Mouse (Mus musculus) liver, adult 2 months (tissue): ENCODE data around the gene Kcmf1.

Source experiments
- CTCF ChIP-seq: fragments of 200-500 bp; IDR thresholded peaks from 2 replicates; pipeline ENCODE4 v1.5.1; 2011; ENCODE audit warnings: low read depth, low read length, control low read depth
- POLR2A ChIP-seq: fragments of 200-500 bp; IDR thresholded peaks from 2 replicates; pipeline ENCODE4 v1.6.1; 2011; ENCODE audit warnings: low read length, control low read depth; ENCODE audit not compliant: insufficient read depth; ENCODE audit errors: extremely low read depth

DNA sequence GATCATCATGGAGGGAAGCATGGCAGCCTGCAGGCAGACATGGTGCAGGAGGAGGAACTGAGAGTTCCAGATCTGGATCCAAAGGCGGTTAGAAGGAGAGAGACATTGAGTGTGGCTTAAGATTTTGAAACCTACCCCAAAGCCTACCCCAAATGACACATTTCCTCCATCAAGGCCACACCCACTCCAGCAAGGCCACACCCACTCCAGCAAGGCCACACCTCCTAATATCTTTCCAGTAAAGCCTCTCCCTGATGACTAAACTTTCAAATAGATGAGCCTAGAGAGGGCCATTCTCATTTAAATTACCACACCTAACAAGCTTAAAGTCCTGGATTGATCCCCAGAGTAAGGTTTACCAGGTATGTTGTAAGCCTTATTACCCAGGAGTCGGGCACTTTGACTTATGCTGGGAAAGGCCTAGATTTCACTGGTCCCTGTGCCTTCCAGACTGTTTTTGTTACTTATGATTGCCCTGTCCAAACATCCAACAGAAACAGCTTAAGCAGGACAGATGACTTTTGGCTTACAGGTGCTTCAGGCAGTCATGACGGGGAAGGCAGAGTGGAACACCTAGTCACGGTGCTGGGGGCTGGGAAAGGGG, 30.1 kb upstream of the Kcmf1 start:
- TF ChIP-seq CTCF (no peak), POLR2A (no peak)
